Mouse (Mus musculus) kidney, adult 8-10 months (tissue): Measurements from ENCODE around the gene Arsg.

Experiments used
- DNase-seq, 2 experiments: peaks; one replicate each; pipeline ENCODE4 v3.0.0; 2022

The Arsg gene

GRCm38 (mm10) chr11:109473171-109474085, at the start of gene Arsg, which contains the start of gene Slc16a6:
Arsg (plus strand) TSS chr11:109473374.
Slc16a6 (minus strand) TSS chr11:109473598.
- peak; percentile 50 to 67 for DNase-seq

DNA sequence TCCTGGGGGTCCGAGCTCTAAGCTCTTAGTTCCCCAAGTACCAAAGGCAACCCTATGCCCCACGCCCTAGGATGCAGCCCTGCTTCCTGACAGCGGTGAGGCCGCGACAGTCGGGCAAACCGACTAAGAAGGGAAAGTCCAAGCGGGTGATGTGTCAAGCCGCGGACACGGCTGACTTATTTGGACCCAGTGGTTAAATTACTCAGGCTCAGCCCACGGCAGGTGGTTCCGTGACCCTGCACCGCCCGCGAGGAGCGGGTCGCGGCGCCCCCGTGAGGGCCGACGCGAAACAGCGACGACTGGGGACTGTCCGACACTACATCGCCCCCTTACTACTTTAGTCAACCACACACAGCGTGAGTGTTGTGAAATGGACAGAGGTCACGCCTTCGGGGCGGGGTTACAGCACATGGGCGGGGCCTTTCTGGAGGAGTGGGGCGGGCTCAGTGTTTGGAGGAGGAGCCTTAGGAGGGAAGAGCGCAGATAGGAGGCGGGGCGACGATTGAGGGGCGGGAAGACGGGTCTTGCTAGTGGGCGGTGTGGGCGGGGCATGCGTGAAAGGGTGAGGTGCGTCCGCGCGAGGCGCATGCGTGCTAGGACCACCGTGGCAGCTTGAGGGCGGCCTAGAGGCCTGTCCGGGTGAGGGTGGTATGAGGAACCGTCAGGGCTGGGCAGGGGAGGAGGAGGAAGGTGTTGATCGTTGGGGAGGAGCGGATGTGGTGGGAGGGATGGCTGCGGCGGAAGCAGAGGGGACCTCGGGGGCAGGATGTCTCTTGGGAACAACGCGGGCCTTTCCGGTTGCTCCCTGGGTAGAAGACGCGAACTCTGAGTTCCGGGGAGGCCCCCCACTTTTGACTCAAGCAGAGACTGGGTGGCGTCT, 47.5 kb upstream of the Arsg start, which contains the start of gene Amz2:
TSS of gene Amz2 (plus strand) at position 555 of the 880 bp plus-strand sequence.
- peak; percentile 99 to 100 for DNase-seq

DNA sequence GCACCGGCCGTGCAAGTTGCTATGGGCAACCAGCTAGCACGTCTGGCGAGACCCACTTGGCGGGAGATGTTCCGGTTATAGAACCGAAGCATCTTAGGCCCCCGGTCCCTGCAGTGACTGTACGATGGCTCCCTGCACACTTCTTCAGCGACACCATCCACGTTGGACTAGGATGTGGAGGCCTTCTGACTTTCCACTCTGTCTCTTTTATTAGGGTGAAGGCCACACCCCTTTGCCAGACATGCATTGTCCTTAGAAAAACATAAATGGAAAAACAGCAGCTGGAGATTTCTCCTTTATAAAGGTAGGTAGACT, 46.9 kb upstream of the Arsg start:
- no peak for DNase-seq

DNA sequence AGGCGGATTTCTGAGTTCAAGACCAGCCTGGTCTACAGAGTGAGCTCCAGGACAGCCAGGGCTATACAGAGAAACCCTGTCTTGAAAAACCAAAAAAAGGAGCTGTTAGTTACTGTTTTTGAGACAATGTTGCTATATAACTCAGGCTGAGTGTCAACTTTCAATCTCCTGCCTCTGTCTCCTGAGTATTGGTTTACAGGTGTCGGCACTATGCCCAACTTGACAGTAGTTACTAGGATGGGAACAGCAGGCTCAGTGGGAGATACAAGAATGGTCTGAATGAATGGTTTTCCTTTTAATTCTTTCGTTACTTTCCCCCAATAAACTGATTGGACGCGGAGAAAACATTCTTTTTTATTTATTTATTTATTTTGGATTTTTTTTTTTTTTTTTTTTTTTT, 45.8 kb upstream of the Arsg start:
- no peak for DNase-seq

DNA sequence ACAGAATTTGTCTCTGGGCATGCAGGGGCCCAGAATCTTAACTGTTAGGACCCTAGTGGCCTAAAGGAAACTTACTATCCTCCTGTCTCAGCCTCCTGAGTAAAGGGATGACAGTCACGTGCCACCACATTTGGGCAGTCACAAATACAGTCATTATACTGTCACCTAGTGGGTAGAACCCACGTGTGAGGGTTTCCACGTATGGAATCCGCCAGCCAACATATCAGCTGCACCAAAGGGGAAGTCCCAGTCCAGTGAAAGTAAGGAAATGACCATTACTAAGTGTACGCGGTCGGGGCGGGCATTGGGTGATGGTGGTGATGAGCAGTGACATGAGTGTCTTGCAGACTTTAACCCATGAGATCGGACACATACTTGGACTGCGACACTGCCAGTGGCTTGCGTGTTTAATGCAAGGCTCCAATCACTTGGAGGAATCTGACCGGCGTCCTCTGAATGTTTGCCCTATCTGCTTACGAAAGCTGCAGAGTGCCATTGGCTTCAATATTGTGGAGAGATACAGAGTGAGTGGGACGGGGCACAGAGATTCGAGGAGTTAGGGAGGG, 38.9 kb upstream of the Arsg start:
- DNase-seq: no peak

GRCm38 (mm10) chr11:109436889-109437288, 36.3 kb upstream of the Arsg start:
- DNase-seq: no peak

GRCm38 (mm10) chr11:109439209-109439608, 34.0 kb upstream of the Arsg start:
- DNase-seq: no peak

GRCm38 (mm10) chr11:109439829-109440340, 33.3 kb upstream of the Arsg start:
- peak; percentile 70 to 76 for DNase-seq

DNA sequence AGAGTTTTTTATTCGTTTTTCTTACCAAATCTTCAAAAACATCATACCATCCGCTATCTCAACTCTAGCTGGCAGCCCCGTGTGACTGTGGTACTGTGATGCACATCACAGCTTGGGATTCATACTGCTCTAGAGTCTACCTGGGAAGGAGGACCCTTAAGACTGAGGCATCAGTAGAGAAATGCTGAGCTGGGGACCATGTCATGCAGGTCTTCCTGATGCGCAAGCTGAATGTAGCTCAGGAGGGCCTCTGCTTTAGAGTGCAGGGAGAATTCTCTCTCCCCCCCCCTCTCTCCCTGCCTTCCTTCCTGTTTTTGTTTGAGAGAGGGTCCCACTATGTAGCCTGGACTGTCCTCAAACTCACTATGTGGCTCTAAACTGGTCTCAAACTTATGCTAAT, 32.5 kb upstream of the Arsg start:
- DNase-seq: no peak

- DNase-seq: peak; percentile 24 to 58
Measured at GRCm38 (mm10) chr11:109441119-109441518, 32.1 kb upstream of the Arsg start.

GRCm38 (mm10) chr11:109442166-109442730, 30.9 kb upstream of the Arsg start:
- DNase-seq: no peak

DNA sequence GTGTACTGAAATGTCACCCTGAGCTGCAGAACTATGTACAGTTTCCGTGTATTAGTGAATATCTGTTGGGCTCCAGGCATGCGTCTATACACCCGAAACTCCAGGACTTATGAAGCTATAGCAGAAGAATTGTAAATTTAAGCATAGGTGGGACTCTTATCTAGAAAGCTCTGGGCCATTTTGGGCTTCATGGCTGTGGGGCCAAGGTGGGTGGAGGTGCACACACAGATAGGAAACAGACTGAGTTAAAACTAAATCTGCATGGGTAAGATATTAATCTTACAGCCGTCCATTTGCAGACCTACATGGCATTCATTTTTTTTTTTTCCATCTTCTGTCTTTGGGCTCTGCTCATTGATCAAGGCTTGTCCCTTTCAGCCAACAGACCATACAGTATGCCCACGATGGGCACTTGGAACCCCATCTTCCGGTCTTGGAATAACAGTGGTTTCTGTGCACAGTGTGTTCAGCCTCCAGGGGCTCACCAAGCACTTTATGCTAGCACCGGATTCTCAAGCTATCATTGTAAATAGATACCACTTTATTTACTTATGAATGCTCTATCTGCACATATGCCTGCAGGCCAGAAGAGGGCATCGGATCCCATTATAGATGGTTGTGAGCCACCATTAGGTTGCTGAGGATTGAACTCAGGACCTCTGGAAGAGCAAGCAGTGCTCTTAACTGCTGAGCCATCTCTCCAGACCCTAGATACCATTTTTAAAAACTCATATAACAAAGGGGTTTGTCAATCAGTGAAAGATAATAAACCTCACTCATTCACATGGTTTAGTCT, 29.5 kb upstream of the Arsg start:
- no peak for DNase-seq

DNA sequence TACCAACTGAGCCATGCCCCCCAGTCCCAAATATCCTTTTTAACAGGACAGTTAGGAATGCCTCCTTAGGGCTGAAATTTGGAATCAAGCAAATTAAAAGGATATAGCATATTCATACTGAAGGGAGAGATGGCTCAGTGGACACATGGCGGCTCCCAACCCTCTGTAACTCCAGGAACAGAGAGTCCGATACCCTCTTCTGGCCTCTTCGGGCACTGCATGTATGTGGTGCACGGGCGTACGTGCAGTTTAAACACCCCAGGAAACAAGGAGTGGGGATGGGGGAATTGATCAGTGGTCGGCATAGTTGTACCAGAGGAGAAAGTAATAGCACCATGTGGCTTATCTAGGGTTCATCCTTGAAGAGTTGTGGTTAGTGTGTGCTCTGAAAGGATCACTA, 28.6 kb upstream of the Arsg start:
- peak in 1 of 2 experiments; percentile 19 for DNase-seq

DNA sequence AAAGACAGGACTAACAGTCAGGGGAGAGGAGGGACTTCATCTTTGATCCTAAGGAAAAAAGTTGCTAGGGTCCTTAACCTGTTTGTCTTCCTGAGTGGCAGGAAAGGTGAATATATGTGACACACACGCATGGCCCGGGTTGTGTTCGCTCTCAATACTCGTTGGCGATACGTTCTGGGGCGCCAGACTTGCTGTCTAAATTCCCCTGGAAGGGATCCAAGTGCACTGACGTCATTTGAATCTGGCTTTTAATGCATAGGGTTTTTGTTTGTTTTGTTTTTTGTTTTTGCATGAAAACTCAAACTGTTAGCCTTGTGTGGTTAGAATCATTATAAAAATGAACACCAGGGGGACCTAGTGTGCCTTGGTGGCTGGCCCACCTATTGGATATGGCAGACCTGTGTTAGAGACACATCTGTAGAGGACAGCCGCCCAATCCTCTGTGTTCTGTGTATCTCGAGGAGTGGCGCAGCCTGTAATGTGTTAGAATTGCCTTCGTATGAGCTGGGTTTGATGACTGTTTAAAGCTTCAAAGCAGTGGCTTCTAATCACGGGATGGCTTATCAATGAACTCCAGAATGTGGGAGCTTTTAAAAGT, 27.6 kb upstream of the Arsg start:
- DNase-seq: peak in 1 of 2 experiments; percentile 31

- DNase-seq: no peak
Measured at GRCm38 (mm10) chr11:109451169-109451568, 22.0 kb upstream of the Arsg start.

- no peak for DNase-seq
Measured at GRCm38 (mm10) chr11:109456261-109456660, 16.9 kb upstream of the Arsg start.

DNA sequence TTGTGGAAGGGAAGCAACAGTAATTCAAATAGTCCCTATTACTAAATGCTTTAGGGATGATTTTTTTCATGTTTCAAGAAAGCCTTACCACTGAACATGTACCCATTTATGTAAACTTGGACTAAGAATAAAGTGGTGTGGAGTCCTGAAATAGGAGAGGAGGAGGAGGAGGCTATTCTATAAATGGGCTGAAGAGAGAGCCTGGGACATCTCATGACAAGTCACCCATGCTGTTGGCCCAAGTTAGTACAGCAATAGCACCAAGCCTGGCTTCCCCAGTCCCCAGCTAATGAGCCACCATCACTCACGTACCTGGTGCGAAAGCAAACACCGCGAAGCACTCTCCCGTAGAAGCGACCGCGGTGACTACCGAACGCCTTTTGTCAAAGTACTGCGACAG, 15.0 kb upstream of the Arsg start:
- no peak for DNase-seq

DNA sequence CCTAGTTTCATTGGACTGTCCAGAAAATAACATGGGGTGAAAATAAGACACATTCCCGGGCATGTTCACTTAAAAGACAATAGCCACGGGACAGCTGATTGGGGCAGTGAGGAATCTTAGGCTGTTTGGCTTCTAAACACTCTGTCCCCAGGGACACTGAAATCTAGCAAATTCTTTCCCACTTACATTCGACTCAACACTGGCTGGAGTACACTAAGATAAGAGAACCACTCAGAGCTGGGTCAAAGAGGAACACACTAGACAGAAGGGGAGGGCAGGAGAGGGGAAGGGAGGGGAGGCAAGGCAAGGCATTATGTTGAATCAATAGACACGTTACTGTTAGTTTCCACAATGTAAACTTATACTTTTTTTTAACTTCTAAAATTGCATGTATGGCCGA, 12.6 kb upstream of the Arsg start:
- no peak for DNase-seq

DNA sequence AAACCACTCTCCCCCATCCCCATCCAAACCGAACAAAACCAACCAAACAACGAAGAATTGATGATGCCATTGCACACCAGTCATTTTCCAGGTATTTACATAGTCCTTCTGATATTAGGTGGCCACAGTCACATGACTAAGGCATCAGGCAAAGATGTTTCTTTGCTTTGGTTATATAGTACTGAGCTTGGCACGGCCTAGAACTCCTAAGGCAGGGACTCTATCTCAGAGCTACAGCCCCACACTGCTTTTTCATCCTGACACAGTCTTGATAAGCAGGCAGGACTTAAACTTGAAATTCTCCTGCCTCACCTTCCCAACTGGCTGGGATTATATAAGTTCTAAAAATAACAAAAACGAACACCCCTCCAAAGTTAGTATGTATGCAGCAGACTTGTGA, 8.1 kb upstream of the Arsg start:
- no peak for DNase-seq

DNA sequence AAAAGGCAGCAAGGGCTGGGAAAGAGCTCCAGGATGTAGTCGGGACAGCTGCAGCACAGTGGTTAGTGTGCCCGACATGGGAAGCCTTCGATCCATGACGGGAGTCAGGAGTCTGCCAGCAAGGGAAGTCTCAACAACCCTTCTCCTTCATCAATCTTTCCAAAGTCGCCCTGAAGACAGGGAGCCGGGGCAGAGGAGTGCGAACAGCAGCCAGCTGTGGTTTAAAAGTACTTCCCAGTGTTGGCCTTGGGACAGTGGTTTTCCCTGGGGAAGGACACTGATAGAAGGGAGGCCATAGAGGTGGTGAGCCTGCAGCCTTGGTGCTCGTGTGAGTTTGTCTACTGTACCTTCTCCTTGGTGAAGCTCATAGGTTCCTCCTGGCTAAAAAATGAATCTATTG, 6.2 kb upstream of the Arsg start:
- no peak for DNase-seq

- DNase-seq: no peak
Measured at GRCm38 (mm10) chr11:109468133-109468532, 5.0 kb upstream of the Arsg start.

- DNase-seq: no peak
Measured at GRCm38 (mm10) chr11:109470170-109470569, 3.0 kb upstream of the Arsg start.
